Mouse (Mus musculus): ENCODE results near the gene U2af1l4. TPM values are rescaled to one million over a fixed set of nuclear protein-coding genes. Genes with fewer than 3 reads are reported as not detected.

U2af1l4 gene
- total RNA-seq, 2 experiments from 2014 or later, result 70.5 to 72.7 TPM

DNA sequence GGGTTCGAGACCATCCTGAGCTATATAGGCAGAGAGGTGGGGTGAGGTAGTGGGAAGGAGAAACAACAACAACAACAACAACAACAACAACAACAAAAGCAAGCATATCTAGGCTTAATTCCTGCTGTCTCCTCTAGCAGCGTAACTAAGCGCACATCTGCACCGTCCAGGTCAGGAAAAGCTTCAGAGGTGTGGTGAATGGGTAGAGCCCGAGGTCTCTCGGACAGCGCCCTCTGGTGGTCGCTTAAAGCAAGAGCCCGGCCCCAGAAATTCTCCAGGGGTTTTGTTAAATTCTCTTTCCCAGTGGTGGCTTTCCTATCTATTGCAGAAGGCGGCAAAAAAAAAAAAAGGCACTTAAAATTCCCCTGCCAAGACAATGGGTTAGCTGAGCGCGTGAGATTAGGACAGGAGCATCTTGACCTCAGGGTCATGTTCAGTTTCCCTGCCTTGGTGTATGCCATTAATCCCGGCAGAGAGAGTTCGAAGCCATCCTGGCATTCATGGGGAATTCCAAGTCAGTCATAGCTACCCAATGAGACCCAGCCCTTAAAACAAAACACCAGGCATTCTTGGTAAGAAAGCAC lies 50.5 kb downstream of the U2af1l4 start:
- peak; percentile 77 for DNase-seq

- no peak for DNase-seq
Measured at GRCm38 (mm10) chr7:30614454-30614853, 51.4 kb downstream of the U2af1l4 start.

Small RNA genes lying within 50 kb of the gene (microRNA-seq; reads per million reads assigned to microRNA genes)
- gene Gm38670 (2.1 to 2.2 reads per million in 2 experiments), gene Mir3569 (0 to 0.20 reads per million in 2 experiments)

Other genes starting within 250 kb of the U2af1l4 start
- 1 to 10 TPM; 1.3 to 3.2 TPM for gene Syne4, start 248.5 kb upstream of the U2af1l4 start, total RNA-seq (2021)
- under 1 TPM; 0.70 to 0.91 TPM for gene E130208F15Rik, start 241.6 kb upstream of the U2af1l4 start, total RNA-seq (2021)
- gene Sdhaf1, start 239.4 kb upstream of the U2af1l4 start, total RNA-seq (2021), result 10 to 100 TPM; 15.5 to 16.6 TPM
- 1 to 10 TPM; 1.4 to 2.2 TPM for gene Lrfn3, start 200.5 kb upstream of the U2af1l4 start, total RNA-seq (2021)
- gene Tyrobp, start 149.5 kb upstream of the U2af1l4 start, total RNA-seq (2021), result 10 to 100 TPM; 11.1 to 13.5 TPM
- under 1 TPM in 1 of 2 experiments, not detected in 1; 0.88 TPM for gene Hcst, start 143.4 kb upstream of the U2af1l4 start, total RNA-seq (2021)
- 1 to 10 TPM in 1 of 2 experiments, under 1 TPM in 1; 0.43 to 1.3 TPM for gene Nfkbid, start 141.6 kb upstream of the U2af1l4 start, total RNA-seq (2021)
- gene Aplp1, start 117.8 kb upstream of the U2af1l4 start, total RNA-seq (2021), result 1 to 10 TPM; 6.0 to 7.4 TPM
- under 1 TPM in 1 of 2 experiments, not detected in 1; 0.34 TPM for gene Kirrel2, start 105.6 kb upstream of the U2af1l4 start, total RNA-seq (2021)
- gene Nphs1, start 105.0 kb upstream of the U2af1l4 start, total RNA-seq (2021), result not detected
- gene Prodh2, start 69.7 kb upstream of the U2af1l4 start, total RNA-seq (2021), result not detected
- gene Arhgap33, start 28.2 kb upstream of the U2af1l4 start, total RNA-seq (2021), result 10 to 100 TPM in 1 of 2 experiments, 1 to 10 TPM in 1; 7.3 to 12.8 TPM
- gene Hspb6, start 11.1 kb upstream of the U2af1l4 start, total RNA-seq (2021), result 100 to 1,000 TPM; 279 to 308 TPM
- gene Proser3, start 11.0 kb upstream of the U2af1l4 start, total RNA-seq (2021), result 1 to 10 TPM; 5.2 to 7.8 TPM
- 10 to 100 TPM; 14.8 to 17.1 TPM for gene Lin37, start 3.5 kb upstream of the U2af1l4 start, total RNA-seq (2021)
- gene Gm49396, start within 50 bp of the U2af1l4 start, total RNA-seq (2021), result 1 to 10 TPM; 2.1 to 3.1 TPM
- gene Psenen, start 326 bp downstream of the U2af1l4 start, total RNA-seq (2021), result 10 to 100 TPM; 80.0 to 83.8 TPM
- 1 to 10 TPM; 1.1 to 1.2 TPM for gene Igflr1, start 2.1 kb downstream of the U2af1l4 start, total RNA-seq (2021)
- 10 to 100 TPM; 29.5 to 35.8 TPM for gene Kmt2b, start 25.4 kb downstream of the U2af1l4 start, total RNA-seq (2021)
- gene Zbtb32, start 35.6 kb downstream of the U2af1l4 start, total RNA-seq (2021), result not detected
- under 1 TPM; 0.62 to 0.86 TPM for gene Upk1a, start 49.5 kb downstream of the U2af1l4 start, total RNA-seq (2021)
- gene Cox6b1, start 62.9 kb downstream of the U2af1l4 start, total RNA-seq (2021), result 1,000 to 10,000 TPM; 2,883 to 3,014 TPM
- gene Etv2, start 72.6 kb downstream of the U2af1l4 start, total RNA-seq (2021), result not detected
- 10 to 100 TPM; 58.8 to 62.2 TPM for gene Rbm42, start 87.0 kb downstream of the U2af1l4 start, total RNA-seq (2021)
- 10 to 100 TPM; 13.1 to 16.6 TPM for gene Haus5, start 101.7 kb downstream of the U2af1l4 start, total RNA-seq (2021)
- not detected for gene Pmis2, start 108.3 kb downstream of the U2af1l4 start, total RNA-seq (2021)
- not detected for gene 2200002J24Rik, start 135.6 kb downstream of the U2af1l4 start, total RNA-seq (2021)
- under 1 TPM; 0.14 to 0.74 TPM for gene Atp4a, start 148.9 kb downstream of the U2af1l4 start, total RNA-seq (2021)
- gene Tmem147, start 166.2 kb downstream of the U2af1l4 start, total RNA-seq (2021), result 100 to 1,000 TPM; 208 to 221 TPM
- not detected for gene Gapdhs, start 180.4 kb downstream of the U2af1l4 start, total RNA-seq (2021)
- 1 to 10 TPM; 4.8 to 5.1 TPM for gene Sbsn, start 188.2 kb downstream of the U2af1l4 start, total RNA-seq (2021)
- 1 to 10 TPM; 4.6 to 5.7 TPM for gene Dmkn, start 200.5 kb downstream of the U2af1l4 start, total RNA-seq (2021)
- not detected for gene Krtdap, start 224.6 kb downstream of the U2af1l4 start, total RNA-seq (2021)